Comparison of ENCODE assay signal across 19 mouse cellular contexts in genomic region chr10:16601225-16601595, GRCm38 (mm10).
DNase-seq lines count a peak whose midpoint lies in the region; ATAC-seq and TF ChIP-seq lines count a peak whose summit lies in the region.
"Had no signal": no experiment of that assay in that cellular context is flagged by ENCODE, and none has a peak within 500 bp of the region (broad histone marks: within the 10 kb centered on the region; RNA-seq: fewer than 3 reads in every experiment).

No protein-coding gene starts in this region.

- peak overlapping the region; percentile 56 for H3K4me3 ChIP-seq in megakaryocyte, embryonic 14.5 days (replicated peaks)
- H3K4me3 ChIP-seq in liver, embryonic 14.5 days (ENCODE audit: insufficient read depth in 1 of 2, low read depth in 2 of 2, low read length in 2 of 2): no peak overlapping the region
- H3K4me3 ChIP-seq: embryonic facial prominence, embryonic 15.5 days; heart, embryonic 13.5 days; hindbrain, embryonic 13.5 days; midbrain, embryonic 13.5 days had no signal

- H3K27ac ChIP-seq in liver, embryonic 14.5 days: no peak overlapping the region
- H3K27ac ChIP-seq: embryonic facial prominence, embryonic 15.5 days; heart, embryonic 13.5 days; hindbrain, embryonic 13.5 days; midbrain, embryonic 13.5 days had no signal

- H3K9me3 ChIP-seq in megakaryocyte, embryonic 14.5 days: no peaks in the 10 kb centered on the region
- H3K9me3 ChIP-seq in liver, embryonic 14.5 days (ENCODE audit: control insufficient read depth, low read length): no peaks in the 10 kb centered on the region
- H3K9me3 ChIP-seq: embryonic facial prominence, embryonic 15.5 days; hindbrain, embryonic 13.5 days; midbrain, embryonic 13.5 days had no signal

- H3K36me3 ChIP-seq in megakaryocyte, embryonic 14.5 days (replicated peaks; ENCODE audit: low read length): no peaks in the 10 kb centered on the region
- H3K36me3 ChIP-seq in liver, embryonic 14.5 days (replicated peaks; ENCODE audit: control insufficient read depth, insufficient read depth, low read depth): no peaks in the 10 kb centered on the region
- H3K36me3 ChIP-seq: embryonic facial prominence, embryonic 15.5 days; heart, embryonic 13.5 days; hindbrain, embryonic 13.5 days; midbrain, embryonic 13.5 days had no signal

- peaks cover 12% of the 10 kb centered on the region for H3K4me1 ChIP-seq in megakaryocyte, embryonic 14.5 days
- peaks cover 0 to 11% of the 10 kb centered on the region in 2 experiments; a peak in 3 of 4 replicates for H3K4me1 ChIP-seq in liver, embryonic 14.5 days (replicated peaks; ENCODE audit: control insufficient read depth in 2 of 2, insufficient read depth in 2 of 2, low read length in 1 of 2)
- H3K4me1 ChIP-seq: embryonic facial prominence, embryonic 15.5 days; heart, embryonic 13.5 days; hindbrain, embryonic 13.5 days; midbrain, embryonic 13.5 days had no signal

- WGBS in liver, embryonic 14.5 days (ENCODE audit: insufficient replicate concordance): 19% methylated on average over 1 of the region's 1 CpGs

- TF ChIP-seq EP300 in liver, embryonic 14.5 days (IDR thresholded peaks at IDR 0.05; ENCODE audit: low read depth): no peak

- H3K27me3 ChIP-seq in megakaryocyte, embryonic 14.5 days (replicated peaks): no peaks in the 10 kb centered on the region
- H3K27me3 ChIP-seq in liver, embryonic 14.5 days (ENCODE audit: control insufficient read depth, insufficient read depth, low read length): no peaks in the 10 kb centered on the region
- H3K27me3 ChIP-seq: embryonic facial prominence, embryonic 15.5 days; heart, embryonic 13.5 days; hindbrain, embryonic 13.5 days; midbrain, embryonic 13.5 days had no signal

- no peak overlapping the region for H3K9ac ChIP-seq in liver, embryonic 14.5 days (replicated peaks)
- H3K9ac ChIP-seq: embryonic facial prominence, embryonic 15.5 days; heart, embryonic 13.5 days; hindbrain, embryonic 13.5 days; midbrain, embryonic 13.5 days had no signal

- no peak overlapping the region for H3K4me2 ChIP-seq in liver, embryonic 14.5 days (ENCODE audit: low read depth)
- H3K4me2 ChIP-seq: embryonic facial prominence, embryonic 15.5 days; heart, embryonic 13.5 days; hindbrain, embryonic 13.5 days; midbrain, embryonic 13.5 days had no signal

- TF ChIP-seq CTCF in liver, embryonic 14.5 days (IDR thresholded peaks at IDR 0.05; ENCODE audit: low read depth): no peak

- ATAC-seq in megakaryocyte, adult 5-6 weeks (ENCODE audit: poor library complexity, severe bottlenecking): no peak
- ATAC-seq in erythroblast, adult 5-6 weeks (replicated peaks; ENCODE audit: low FRiP score, poor library complexity, severe bottlenecking): peak; percentile 53; the same call in 1 of the 2 replicates
- ATAC-seq in liver, embryonic 14.5 days (ENCODE audit: insufficient read depth): peak; percentile 54
- ATAC-seq: midbrain, embryonic 13.5 days had no signal

- DNase-seq in liver, embryonic 14.5 days (ENCODE audit: low read depth in 3 of 3, low spot score in 3 of 3): no peak
- DNase-seq in lung, postnatal 14 days: no peak
- DNase-seq in ovary, postnatal 14 days (ENCODE audit: low spot score): no peak
- DNase-seq in spleen, postnatal 10 days (ENCODE audit: low spot score in 2 of 2): no peak
- DNase-seq: adrenal gland, postnatal 25 days; cerebellum, adult 11-12 months; cerebellum, postnatal 25 days; kidney, adult 11 months; lung, adult 2 months; lung, postnatal 4 days; retina, postnatal 1 day; thymus, adult 18-20 months had no signal
